In the genomic region with DNA sequence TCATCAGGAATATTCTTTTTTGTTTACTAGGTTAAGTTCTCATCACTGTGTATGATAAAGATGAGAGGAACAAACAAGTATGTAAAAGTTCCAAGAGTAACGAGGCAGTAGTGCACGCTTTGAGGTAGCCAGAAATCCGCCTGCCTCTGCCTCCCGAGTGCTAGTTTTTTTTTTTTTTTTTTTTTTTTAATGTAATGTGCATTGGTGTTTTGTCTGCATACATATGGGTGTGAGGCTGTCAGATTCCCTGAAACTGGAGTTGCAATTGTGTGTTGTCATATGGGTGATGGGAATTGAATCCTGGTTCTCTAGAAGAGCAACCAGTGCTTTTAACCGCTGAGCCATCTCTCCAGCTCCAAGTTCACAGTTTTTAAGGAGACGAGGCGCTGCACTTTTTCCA, we compare ENCODE assay signal across 8 mouse cellular contexts. TPM values are rescaled to one million over a fixed set of nuclear protein-coding genes. Genes with fewer than 3 reads are reported as not detected.
A peak's percentile ranks its signal among the peaks of the same experiment; 100 is the strongest.
DNase-seq lines count a peak whose midpoint lies in the region; ATAC-seq and TF ChIP-seq lines count a peak whose summit lies in the region.

No protein-coding gene starts in this region.

- DNase-seq in heart, postnatal 25 days (ENCODE audit: low spot score), result no peak
- no peak for DNase-seq in liver, postnatal 0 days
- no peak for DNase-seq in cerebellum, postnatal 4 days (ENCODE audit: low spot score in 2 of 2)
- DNase-seq in left cerebral cortex, adult 9 months (ENCODE audit: low spot score in 2 of 2), result no peak
- DNase-seq in gastrocnemius, postnatal 14 days, result no peak

- TF ChIP-seq EP300 in ES-Bruce4 (IDR thresholded peaks at IDR 0.05; ENCODE audit: insufficient read depth, low read depth, low read length), result no peak
- TF ChIP-seq EP300 in liver, postnatal 0 days (IDR thresholded peaks at IDR 0.05; ENCODE audit: low read depth), result no peak

- peak overlapping the region; percentile 16 for H3K27ac ChIP-seq in heart, embryonic 13.5 days (replicated peaks)
- no peak overlapping the region for H3K27ac ChIP-seq in ES-Bruce4 (ENCODE audit: insufficient read depth, low read length)
- H3K27ac ChIP-seq in forebrain, embryonic 16.5 days (ENCODE audit: low read length), result peak overlapping the region; percentile 79
- no peak overlapping the region for H3K27ac ChIP-seq in liver, postnatal 0 days (ENCODE audit: low read depth)

- peaks cover 15% of the 10 kb centered on the region for H3K36me3 ChIP-seq in heart, embryonic 13.5 days
- H3K36me3 ChIP-seq in ES-Bruce4 (ENCODE audit: control insufficient read depth, insufficient read depth, low read length, poor library complexity, severe bottlenecking), result peaks cover 1% of the 10 kb centered on the region
- no peaks in the 10 kb centered on the region for H3K36me3 ChIP-seq in forebrain, embryonic 16.5 days (ENCODE audit: control insufficient read depth, insufficient read depth)
- 0 out of 2 replicates have a peak, but pooled peaks cover under 1% of the 10 kb centered on the region for H3K36me3 ChIP-seq in liver, postnatal 0 days (replicated peaks; ENCODE audit: insufficient read depth, low read length)

- peak overlapping the region; percentile 83 for H3K4me2 ChIP-seq in heart, embryonic 13.5 days
- H3K4me2 ChIP-seq in forebrain, embryonic 16.5 days (ENCODE audit: low read length), result peak overlapping the region; percentile 79
- peak overlapping the region; percentile 82 for H3K4me2 ChIP-seq in liver, postnatal 0 days (ENCODE audit: low read depth, low read length)

- no peaks in the 10 kb centered on the region for H3K9me3 ChIP-seq in heart, embryonic 13.5 days
- H3K9me3 ChIP-seq in ES-Bruce4 (replicated peaks; ENCODE audit: control insufficient read depth, insufficient read depth, low read length, poor library complexity, severe bottlenecking), result no peaks in the 10 kb centered on the region
- H3K9me3 ChIP-seq in forebrain, embryonic 16.5 days (ENCODE audit: control insufficient read depth, low read length), result no peaks in the 10 kb centered on the region
- H3K9me3 ChIP-seq in liver, postnatal 0 days (ENCODE audit: low read length), result no peaks in the 10 kb centered on the region

- H3K27me3 ChIP-seq in heart, embryonic 13.5 days (replicated peaks), result no peaks in the 10 kb centered on the region
- H3K27me3 ChIP-seq in ES-Bruce4 (ENCODE audit: control insufficient read depth, insufficient read depth, low read length, poor library complexity, severe bottlenecking), result no peaks in the 10 kb centered on the region
- no peaks in the 10 kb centered on the region for H3K27me3 ChIP-seq in forebrain, embryonic 16.5 days (replicated peaks; ENCODE audit: control insufficient read depth, insufficient read depth, low read length)
- H3K27me3 ChIP-seq in liver, postnatal 0 days (ENCODE audit: insufficient read depth, low read length), result no peaks in the 10 kb centered on the region

- H3K4me1 ChIP-seq in heart, embryonic 13.5 days, result peaks cover 19% of the 10 kb centered on the region
- no peaks in the 10 kb centered on the region for H3K4me1 ChIP-seq in ES-Bruce4 (ENCODE audit: control insufficient read depth, insufficient read depth, low read length)
- peaks cover 12% of the 10 kb centered on the region for H3K4me1 ChIP-seq in forebrain, embryonic 16.5 days (replicated peaks; ENCODE audit: control insufficient read depth, insufficient read depth, low read length)
- H3K4me1 ChIP-seq in liver, postnatal 0 days (ENCODE audit: insufficient read depth), result no peaks in the 10 kb centered on the region

- H3K4me3 ChIP-seq in heart, embryonic 13.5 days, result peak overlapping the region; percentile 82
- peak overlapping the region; percentile 66 for H3K4me3 ChIP-seq in ES-Bruce4 (ENCODE audit: low read depth, low read length)
- H3K4me3 ChIP-seq in forebrain, embryonic 16.5 days (replicated peaks; ENCODE audit: low read length), result peak overlapping the region; percentile 88
- peak overlapping the region; percentile 79 for H3K4me3 ChIP-seq in liver, postnatal 0 days (ENCODE audit: low read depth, low read length)

- WGBS in heart, embryonic 13.5 days, result 57% methylated on average over 7 of the region's 7 CpGs
- WGBS in forebrain, embryonic 16.5 days, result 61% methylated on average over 7 of the region's 7 CpGs
- 65% methylated on average over 7 of the region's 7 CpGs for WGBS in liver, postnatal 0 days (ENCODE audit: insufficient replicate concordance)

- TF ChIP-seq CTCF in ES-Bruce4 (IDR thresholded peaks at IDR 0.05; ENCODE audit: low read depth, low read length), result no peak
- no peak for TF ChIP-seq CTCF in liver, postnatal 0 days (IDR thresholded peaks at IDR 0.05; ENCODE audit: low read depth)

- intact Hi-C loops in heart, postnatal 25 days (cut with DNase I), result loop anchor here (2.0 to 5.0 kb wide), 2 partner anchors 18 to 37 kb away; no protein-coding TSS in a partner anchor
- intact Hi-C loops in gastrocnemius, postnatal 14 days (cut with DNase I; ENCODE audit: low total_unique reads), result no loop called here

- no peak for TF ChIP-seq POLR2A in ES-Bruce4 (IDR thresholded peaks at IDR 0.05; ENCODE audit: insufficient read depth, low read length)

- peak overlapping the region; percentile 95 for H3K9ac ChIP-seq in heart, embryonic 13.5 days
- peak overlapping the region; percentile 59 for H3K9ac ChIP-seq in ES-Bruce4 (ENCODE audit: low read depth, poor library complexity, severe bottlenecking)
- H3K9ac ChIP-seq in forebrain, embryonic 16.5 days (replicated peaks; ENCODE audit: low read depth, low read length), result peak overlapping the region; percentile 94
- H3K9ac ChIP-seq in liver, postnatal 0 days (replicated peaks), result peak overlapping the region; percentile 79

- ATAC-seq in heart, embryonic 13.5 days (ENCODE audit: extremely low read depth, insufficient number of reproducible peaks, low FRiP score, low TSS enrichment), result no peak
- no peak for ATAC-seq in forebrain, embryonic 16.5 days
- ATAC-seq in liver, postnatal 0 days, result no peak

RNA-seq across cellular contexts. Expression of a gene that starts 0.6 kb away (rescaled TPM):
- polyA plus RNA-seq in heart, embryonic 13.5 days (2015; fragmentation: Nextera tagmentation; extraction: Ambion mirVana), result 5.7 and 7.6 TPM in 2 replicates
- 10 to 100 TPM; 13.3 to 16.9 TPM for total RNA-seq in heart, postnatal 25 days (2021)
- polyA plus RNA-seq in ES-Bruce4 (2011; ENCODE audit: insufficient read depth, insufficient read length, low read depth, missing spikeins), result 2.0 and 2.5 TPM in 2 replicates
- 40.5 and 47.3 TPM in 2 replicates for polyA plus RNA-seq in forebrain, embryonic 16.5 days (2015; fragmentation: Nextera tagmentation; extraction: Ambion mirVana)
- polyA plus RNA-seq in liver, postnatal 0 days (2015; fragmentation: Nextera tagmentation; extraction: Ambion mirVana), result 0.62 and 0.73 TPM in 2 replicates
- total RNA-seq in gastrocnemius, postnatal 14 days (2021), result 10 to 100 TPM; 17.9 to 18.4 TPM

RNA-seq across cellular contexts. Expression of a gene that starts 39.3 kb away (rescaled TPM):
- polyA plus RNA-seq in heart, embryonic 13.5 days (2015; fragmentation: Nextera tagmentation; extraction: Ambion mirVana), result 18.2 and 19.8 TPM in 2 replicates
- total RNA-seq in heart, postnatal 25 days (2021), result 1 to 10 TPM; 3.3 to 4.5 TPM
- 95.0 and 107 TPM in 2 replicates for polyA plus RNA-seq in ES-Bruce4 (2011; ENCODE audit: insufficient read depth, insufficient read length, low read depth, missing spikeins)
- polyA plus RNA-seq in forebrain, embryonic 16.5 days (2015; fragmentation: Nextera tagmentation; extraction: Ambion mirVana), result 13.5 and 13.7 TPM in 2 replicates
- 9.2 and 13.2 TPM in 2 replicates for polyA plus RNA-seq in liver, postnatal 0 days (2015; fragmentation: Nextera tagmentation; extraction: Ambion mirVana)
- total RNA-seq in gastrocnemius, postnatal 14 days (2021), result 1 to 10 TPM; 2.1 to 2.4 TPM

RNA-seq across cellular contexts. Expression of a gene that starts 39.5 kb away (rescaled TPM):
- polyA plus RNA-seq in heart, embryonic 13.5 days (2015; fragmentation: Nextera tagmentation; extraction: Ambion mirVana), result 28.3 and 29.7 TPM in 2 replicates
- 10 to 100 TPM; 18.8 to 21.1 TPM for total RNA-seq in heart, postnatal 25 days (2021)
- 41.5 and 46.6 TPM in 2 replicates for polyA plus RNA-seq in ES-Bruce4 (2011; ENCODE audit: insufficient read depth, insufficient read length, low read depth, missing spikeins)
- polyA plus RNA-seq in forebrain, embryonic 16.5 days (2015; fragmentation: Nextera tagmentation; extraction: Ambion mirVana), result 9.4 and 12.1 TPM in 2 replicates
- polyA plus RNA-seq in liver, postnatal 0 days (2015; fragmentation: Nextera tagmentation; extraction: Ambion mirVana), result 41.5 and 47.7 TPM in 2 replicates
- total RNA-seq in gastrocnemius, postnatal 14 days (2021), result 10 to 100 TPM; 10.1 to 10.5 TPM

Comparison
In these comparisons a context has a peak if more than half of its experiments do, and no peak if none do; other contexts are left out.
1. H3K27ac ChIP-seq: peak in heart, embryonic 13.5 days (single experiment) and forebrain, embryonic 16.5 days (single experiment); none in ES-Bruce4 (single experiment) and liver, postnatal 0 days (single experiment).
2. Peak in every context shown above with its lines, with median percentiles within 50 percentile points of each other: H3K4me2 ChIP-seq, H3K4me3 ChIP-seq and H3K9ac ChIP-seq.